Mouse (Mus musculus) 3T3-L1 (cell line): ENCODE measurements at regions not wholly inside any gene's neighbourhood (a gene's known extent, or its start where the extent isn't known, plus 50 kb on each side); places are given as distances from the start of the nearest gene placed in this dataset.
A peak's percentile ranks its signal among the peaks of the same experiment; 100 is the strongest.

Source experiments
- DNase-seq: peaks from one replicate; pipeline ENCODE4 v3.0.0-alpha.2; 2015; ENCODE audit warnings: low read depth, low spot score

- DNase-seq, result no peak
These were observed 558.9 kb downstream of the Efnb2 start for GRCm38 (mm10) chr8:8102010-8102727.

GRCm38 (mm10) chr8:8092551-8092950 lies 568.5 kb downstream of the Efnb2 start:
- no peak for DNase-seq

GRCm38 (mm10) chr8:8084652-8085051 lies 576.4 kb downstream of the Efnb2 start:
- no peak for DNase-seq

GRCm38 (mm10) chr8:8064074-8064473 lies 597.0 kb downstream of the Efnb2 start:
- DNase-seq, result no peak

- peak; percentile 66 for DNase-seq
These were observed 606.7 kb downstream of the Efnb2 start for GRCm38 (mm10) chr8:8054224-8054916.

GRCm38 (mm10) chr8:8051186-8051585 lies 609.9 kb downstream of the Efnb2 start:
- peak; percentile 92 for DNase-seq

GRCm38 (mm10) chr8:8050778-8051177 lies 610.3 kb downstream of the Efnb2 start:
- no peak for DNase-seq

- no peak for DNase-seq
These were observed 616.1 kb downstream of the Efnb2 start for GRCm38 (mm10) chr8:8044926-8045325.

- peak; percentile 70 for DNase-seq
These were observed 616.7 kb downstream of the Efnb2 start for GRCm38 (mm10) chr8:8044296-8044695.

- DNase-seq, result peak; percentile 42
These were observed 623.1 kb downstream of the Efnb2 start for GRCm38 (mm10) chr8:8037929-8038328.

- DNase-seq, result no peak
These were observed 649.9 kb downstream of the Efnb2 start for GRCm38 (mm10) chr8:8011151-8011550.

GRCm38 (mm10) chr8:7994905-7995304 lies 666.1 kb downstream of the Efnb2 start:
- no peak for DNase-seq

GRCm38 (mm10) chr8:7988820-7989219 lies 672.2 kb downstream of the Efnb2 start:
- no peak for DNase-seq

- DNase-seq, result no peak
These were observed 684.0 kb downstream of the Efnb2 start for GRCm38 (mm10) chr8:7977020-7977419.

- peak; percentile 39 for DNase-seq
These were observed 687.3 kb downstream of the Efnb2 start for GRCm38 (mm10) chr8:7973791-7974190.

- DNase-seq, result no peak
These were observed 696.8 kb downstream of the Efnb2 start for GRCm38 (mm10) chr8:7964276-7964675.

GRCm38 (mm10) chr8:7956745-7957144 lies 704.3 kb downstream of the Efnb2 start:
- no peak for DNase-seq

GRCm38 (mm10) chr8:7954851-7955250 lies 706.2 kb downstream of the Efnb2 start:
- DNase-seq, result no peak

GRCm38 (mm10) chr8:7945966-7946775 lies 714.9 kb downstream of the Efnb2 start:
- no peak for DNase-seq

- no peak for DNase-seq
These were observed 724.4 kb downstream of the Efnb2 start for GRCm38 (mm10) chr8:7936596-7936995.

- no peak for DNase-seq
These were observed 741.6 kb downstream of the Efnb2 start for GRCm38 (mm10) chr8:7919416-7919815.

- DNase-seq, result peak; percentile 77
These were observed 766.7 kb downstream of the Efnb2 start for GRCm38 (mm10) chr8:7894338-7894737.
